Mouse (Mus musculus) limb, embryonic 10.5 days (tissue): ENCODE measurements around the gene Mrpl20. TPM values are rescaled to one million over a fixed set of nuclear protein-coding genes. Genes with fewer than 3 reads are reported as not detected.
A peak's percentile ranks its signal among the peaks of the same experiment; 100 is the strongest.

ENCODE experiments used
- DNase-seq: peaks from one replicate; pipeline ENCODE4 v3.0.0-alpha.2; 2017; ENCODE audit warnings: low spot score
- H3K27ac ChIP-seq: fragments of 300-500 bp; sonication (generic); 2 replicates; pipeline ENCODE4 v1.5.1; 2016; ENCODE audit warnings: mild to moderate bottlenecking
- H3K27me3 ChIP-seq: fragments of 300-500 bp; sonication (generic); 2 replicates; pipeline ENCODE4 v1.6.1; 2016; ENCODE audit warnings: low read depth, mild to moderate bottlenecking; ENCODE audit not compliant: poor library complexity, severe bottlenecking
- H3K36me3 ChIP-seq: fragments of 300-500 bp; sonication (generic); 2 replicates; pipeline ENCODE4 v1.6.1; 2016; ENCODE audit warnings: mild to moderate bottlenecking, moderate library complexity
- H3K4me1 ChIP-seq: fragments of 300-500 bp; sonication (generic); 2 replicates; pipeline ENCODE4 v1.6.1; 2016
- H3K4me3 ChIP-seq: fragments of 300-500 bp; sonication (generic); 2 replicates; pipeline ENCODE4 v1.5.1; 2016; ENCODE audit warnings: mild to moderate bottlenecking, moderate library complexity
- H3K9me3 ChIP-seq: fragments of 300-500 bp; sonication (generic); replicated peaks from 2 replicates; pipeline ENCODE4 v1.6.1; 2016; ENCODE audit warnings: mild to moderate bottlenecking
- WGBS: fragments of 180-500 bp; shearing (Covaris S2); methylation state at CpG from one replicate; pipeline ENCODE4 v1.1.7; 2016; 5-methylcytosine and 5-hydroxymethylcytosine counted together
- polyA plus RNA-seq: library from polyadenylated mRNA; unstranded; fragments of >200 nt; fragmentation: Nextera tagmentation; extraction: Ambion mirVana; gene quantifications from 2 replicates; pipeline ENCODE4 v1.2.1, GENCODE M21; 2016

The Mrpl20 gene
- 246 and 297 TPM in 2 replicates for polyA plus RNA-seq

- 12% methylated on average over 12 of the region's 12 CpGs for WGBS
- Histone ChIP-seq H3K4me3 (peak within 1 kb of the TSS; percentile 95), H3K9me3 (no peaks in the 10 kb centered on the region), H3K4me1 (peaks cover 19% of the 10 kb centered on the region), H3K27ac (peak within 1 kb of the TSS; percentile 87), H3K36me3 (peaks cover 33% of the 10 kb centered on the region), H3K27me3 (no peaks in the 10 kb centered on the region)
- DNase-seq: peak; percentile 45
Observed at GRCm38 (mm10) chr4:155802741-155803339, at the start of gene Mrpl20. Gene Mrpl20 (plus strand): TSS chr4:155802878.

- Histone ChIP-seq H3K36me3 (peaks cover 64% of the 10 kb centered on the region), H3K27ac (no peak overlapping the region), H3K9me3 (no peaks in the 10 kb centered on the region), H3K4me3 (no peak overlapping the region), H3K4me1 (peaks cover 28% of the 10 kb centered on the region), H3K27me3 (no peaks in the 10 kb centered on the region)
- 95% methylated on average over 12 of the region's 12 CpGs for WGBS
- DNase-seq: no peak
Observed at GRCm38 (mm10) chr4:155757011-155757410, 45.7 kb upstream of the Mrpl20 start.

GRCm38 (mm10) chr4:155759862-155760612 is 42.6 kb upstream of the Mrpl20 start:
- no peak for DNase-seq
- peaks cover 36% of the 10 kb centered on the region for H3K36me3 ChIP-seq
- H3K4me1 ChIP-seq: peaks cover 32% of the 10 kb centered on the region
- 7% methylated on average over 10 of the region's 10 CpGs for WGBS
- H3K9me3 ChIP-seq: no peaks in the 10 kb centered on the region
- no peaks in the 10 kb centered on the region for H3K27me3 ChIP-seq
- H3K27ac ChIP-seq: peak overlapping the region; percentile 83
- peak overlapping the region; percentile 85 for H3K4me3 ChIP-seq

GRCm38 (mm10) chr4:155760613-155761355 is 41.9 kb upstream of the Mrpl20 start, which contains the start of gene Atad3a:
Gene Atad3a (minus strand): TSS chr4:155761093.
- Histone ChIP-seq H3K4me1 (peaks cover 32% of the 10 kb centered on the region), H3K4me3 (peak within 1 kb of the TSS; percentile 85), H3K36me3 (peaks cover 29% of the 10 kb centered on the region), H3K27me3 (no peaks in the 10 kb centered on the region), H3K27ac (peak within 1 kb of the TSS; percentile 83), H3K9me3 (no peaks in the 10 kb centered on the region)
- WGBS: under 1% methylated on average over 68 of the region's 68 CpGs
- peak; percentile 98 for DNase-seq

DNA sequence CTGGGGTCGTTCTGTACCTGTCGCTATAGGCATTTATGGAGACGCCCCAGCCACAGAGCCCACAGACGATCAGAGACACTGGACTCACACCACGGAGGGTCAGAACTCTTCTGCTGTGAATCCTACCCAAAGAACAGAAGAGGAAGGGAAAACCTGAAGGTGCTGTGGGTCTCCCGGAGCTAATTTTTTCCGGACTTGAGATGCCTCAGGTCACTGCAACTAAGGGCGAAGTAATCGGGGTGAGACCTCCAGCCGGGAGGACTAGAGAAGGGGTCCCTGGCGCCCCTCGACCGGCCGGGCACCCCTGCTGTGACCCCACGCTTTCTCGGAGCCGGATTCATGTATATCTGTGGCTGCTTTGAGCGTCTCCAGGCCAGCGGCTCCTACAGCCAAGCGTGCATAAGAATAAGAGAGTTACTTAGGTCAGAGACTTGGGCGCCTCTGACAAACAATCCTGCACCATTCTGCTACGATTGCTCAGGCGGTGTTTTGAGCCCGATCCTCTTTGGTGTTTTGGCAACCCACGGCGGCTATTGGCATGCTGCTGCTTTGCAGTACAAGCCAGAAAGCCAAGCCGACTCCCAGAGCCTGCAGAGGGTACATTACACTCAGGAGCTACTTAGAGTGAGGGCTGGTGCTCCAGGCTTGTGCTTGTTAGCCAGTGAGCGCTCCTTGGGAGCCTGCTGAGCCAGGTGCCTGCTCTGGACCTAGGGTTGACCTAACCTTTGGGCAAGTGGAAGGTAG is 41.1 kb upstream of the Mrpl20 start:
- H3K36me3 ChIP-seq: peaks cover 21% of the 10 kb centered on the region
- H3K4me3 ChIP-seq: peak overlapping the region; percentile 85
- peaks cover 32% of the 10 kb centered on the region for H3K4me1 ChIP-seq
- H3K9me3 ChIP-seq: no peaks in the 10 kb centered on the region
- peak overlapping the region; percentile 83 for H3K27ac ChIP-seq
- no peak for DNase-seq
- WGBS: 3% methylated on average over 28 of the region's 28 CpGs
- no peaks in the 10 kb centered on the region for H3K27me3 ChIP-seq

- H3K4me1 ChIP-seq: peaks cover 32% of the 10 kb centered on the region
- 88% methylated on average over 3 of the region's 3 CpGs for WGBS
- H3K36me3 ChIP-seq: peaks cover 13% of the 10 kb centered on the region
- no peaks in the 10 kb centered on the region for H3K27me3 ChIP-seq
- H3K9me3 ChIP-seq: no peaks in the 10 kb centered on the region
- no peak for DNase-seq
- H3K4me3 ChIP-seq: no peak overlapping the region
- H3K27ac ChIP-seq: no peak overlapping the region
Observed at GRCm38 (mm10) chr4:155762357-155762756, 40.3 kb upstream of the Mrpl20 start.

DNA sequence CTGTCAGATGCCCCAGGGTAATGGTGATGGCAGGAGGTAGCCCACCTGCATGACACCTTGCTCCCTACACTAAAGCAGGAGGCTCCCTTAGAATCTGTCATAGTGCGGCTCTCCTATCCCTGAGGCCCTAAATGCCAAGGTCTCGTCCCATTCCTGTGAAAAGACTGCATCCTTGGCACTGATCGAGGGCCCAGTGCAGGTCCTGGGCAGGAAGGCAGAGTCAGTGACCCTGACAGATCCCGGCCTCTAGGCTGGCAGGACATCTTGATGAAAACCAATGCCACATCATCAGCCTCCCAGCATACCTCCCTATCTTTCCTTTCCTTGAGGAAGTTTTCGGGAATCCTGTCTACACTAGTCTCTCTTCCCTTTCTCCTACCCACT is 33.2 kb upstream of the Mrpl20 start:
- DNase-seq: no peak
- Histone ChIP-seq H3K4me3 (peak overlapping the region; percentile 62), H3K36me3 (no peaks in the 10 kb centered on the region), H3K27me3 (peaks cover 37% of the 10 kb centered on the region), H3K9me3 (no peaks in the 10 kb centered on the region), H3K27ac (peak overlapping the region; percentile 94), H3K4me1 (peaks cover 32% of the 10 kb centered on the region)
- WGBS: 68% methylated on average over 5 of the region's 5 CpGs

DNA sequence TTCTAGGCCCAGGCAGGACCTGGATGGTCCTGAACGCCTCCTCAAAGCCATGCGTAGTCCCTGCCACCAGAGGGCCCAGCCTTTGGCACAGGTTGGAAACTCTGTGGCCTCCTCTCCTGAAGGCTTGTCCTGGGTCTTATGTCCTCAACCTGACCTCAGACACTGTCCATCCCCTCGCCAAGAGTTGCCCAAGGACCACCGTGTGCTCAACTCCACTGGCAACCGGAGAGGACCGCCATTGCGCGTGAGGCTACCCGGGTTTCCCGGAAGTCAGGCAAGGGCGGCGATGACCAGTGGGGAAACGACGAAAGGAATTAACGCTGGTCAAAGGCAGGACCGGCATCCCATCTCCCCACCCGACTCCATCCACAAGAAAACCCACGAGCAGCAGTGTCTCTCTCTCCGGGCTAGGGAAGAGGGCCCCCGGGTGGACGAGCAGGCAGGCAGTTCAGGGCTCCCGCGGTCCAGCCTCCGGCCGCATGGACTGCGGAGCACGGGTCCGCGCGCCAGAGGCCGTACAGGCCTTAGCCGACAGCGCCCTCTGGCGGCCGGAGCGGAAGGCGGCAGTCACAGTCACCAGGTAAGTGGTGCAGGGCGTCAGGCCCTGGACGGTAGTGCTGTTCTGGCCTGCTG is 32.7 kb upstream of the Mrpl20 start:
- Histone ChIP-seq H3K36me3 (no peaks in the 10 kb centered on the region), H3K4me3 (peak overlapping the region; percentile 62), H3K27ac (peak overlapping the region; percentile 94), H3K4me1 (peaks cover 37% of the 10 kb centered on the region), H3K9me3 (no peaks in the 10 kb centered on the region), H3K27me3 (peaks cover 42% of the 10 kb centered on the region)
- WGBS: under 1% methylated on average over 39 of the region's 39 CpGs
- peak; percentile 96 for DNase-seq

DNA sequence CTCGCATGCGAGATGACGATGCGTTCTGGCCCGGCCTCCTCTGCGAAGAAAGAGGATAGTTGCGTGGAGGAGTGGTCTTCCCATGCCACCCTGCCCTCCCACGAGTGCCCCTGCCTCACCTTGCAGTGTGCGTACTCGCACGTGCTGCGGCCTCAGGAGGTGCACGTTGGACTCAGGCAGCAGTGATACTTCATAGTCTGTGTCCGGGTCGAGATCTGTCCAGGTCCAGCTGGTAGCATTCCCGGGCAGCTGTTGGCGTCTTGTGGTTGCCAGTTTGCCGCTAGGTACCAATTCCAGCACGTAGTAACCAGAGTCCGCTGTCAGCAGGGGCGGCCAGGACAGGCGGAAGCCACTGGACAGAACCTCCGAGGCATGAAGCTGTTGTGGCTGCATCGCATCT is 32.1 kb upstream of the Mrpl20 start:
- Histone ChIP-seq H3K4me3 (peak overlapping the region; percentile 62), H3K27ac (peak overlapping the region; percentile 94), H3K27me3 (peaks cover 48% of the 10 kb centered on the region), H3K9me3 (no peaks in the 10 kb centered on the region), H3K4me1 (peaks cover 39% of the 10 kb centered on the region), H3K36me3 (no peaks in the 10 kb centered on the region)
- 41% methylated on average over 24 of the region's 24 CpGs for WGBS
- no peak for DNase-seq

- Histone ChIP-seq H3K9me3 (no peaks in the 10 kb centered on the region), H3K4me3 (no peak overlapping the region), H3K27me3 (peaks cover 52% of the 10 kb centered on the region), H3K36me3 (no peaks in the 10 kb centered on the region), H3K4me1 (peaks cover 43% of the 10 kb centered on the region), H3K27ac (no peak overlapping the region)
- DNase-seq: no peak
- 87% methylated on average over 2 of the region's 2 CpGs for WGBS
Observed at GRCm38 (mm10) chr4:155771706-155772105, 31.0 kb upstream of the Mrpl20 start.

- Histone ChIP-seq H3K4me1 (peaks cover 48% of the 10 kb centered on the region), H3K9me3 (no peaks in the 10 kb centered on the region), H3K36me3 (no peaks in the 10 kb centered on the region), H3K27ac (no peak overlapping the region), H3K27me3 (peaks cover 52% of the 10 kb centered on the region), H3K4me3 (no peak overlapping the region)
- WGBS: 88% methylated on average over 13 of the region's 13 CpGs
- DNase-seq: no peak
Observed at GRCm38 (mm10) chr4:155772786-155773185, 29.9 kb upstream of the Mrpl20 start.
